Mouse (Mus musculus): ENCODE measurements at regions not wholly inside any gene's neighbourhood (a gene's known extent, or its start where the extent isn't known, plus 50 kb on each side); places are given as distances from the start of the nearest gene placed in this dataset.

DNA sequence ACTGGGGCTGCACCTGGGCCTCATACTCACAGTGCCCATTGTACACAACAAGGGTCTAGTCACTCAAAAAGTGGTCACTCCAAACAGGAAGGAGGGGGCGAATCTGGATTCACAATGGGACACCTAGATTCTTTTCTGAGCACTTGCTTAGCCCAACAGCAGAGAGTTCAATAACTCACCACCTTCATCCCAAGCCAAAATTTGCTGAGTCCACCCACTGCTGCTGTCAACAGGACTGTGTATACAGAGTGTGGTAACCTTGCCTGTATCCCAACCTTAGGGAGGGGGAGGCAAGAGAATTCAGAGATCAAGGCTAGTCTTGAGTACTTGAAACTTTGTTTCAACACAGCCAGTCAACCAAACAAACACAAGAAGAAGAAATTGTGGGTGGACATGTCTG, 519.2 kb upstream of the Lrrc6 start:
- ATAC-seq (ENCODE audit: low read depth) = no peak
- Histone ChIP-seq H3K9ac (ENCODE audit: low read length) (no peak overlapping the region), H3K4me3 (ENCODE audit: low read length) (no peak overlapping the region), H3K36me3 (ENCODE audit: control insufficient read depth, insufficient read depth, low read length) (no peaks in the 10 kb centered on the region), H3K4me1 (replicated peaks; ENCODE audit: control insufficient read depth, insufficient read depth, low read length) (peaks cover 14% of the 10 kb centered on the region), H3K4me2 (ENCODE audit: low read depth, low read length) (no peak overlapping the region), H3K27ac (ENCODE audit: low read length) (no peak overlapping the region), H3K27me3 (ENCODE audit: control insufficient read depth, insufficient read depth, low read depth, low read length) (no peaks in the 10 kb centered on the region), H3K9me3 (ENCODE audit: control insufficient read depth, low read length) (no peaks in the 10 kb centered on the region)
- WGBS = 78% methylated on average over 1 of the region's 1 CpGs

GRCm38 (mm10) chr15:67019194-67019661, 518.5 kb upstream of the Lrrc6 start:
- H3K9ac ChIP-seq (ENCODE audit: low read length) = no peak overlapping the region
- no peaks in the 10 kb centered on the region for H3K9me3 ChIP-seq (ENCODE audit: control insufficient read depth, low read length)
- peak overlapping the region; percentile 64 for H3K27ac ChIP-seq (ENCODE audit: low read length)
- H3K4me3 ChIP-seq (ENCODE audit: low read length) = no peak overlapping the region
- ATAC-seq (ENCODE audit: low read depth) = peak; percentile 80
- H3K4me2 ChIP-seq (ENCODE audit: low read depth, low read length) = no peak overlapping the region
- WGBS = 9% methylated on average over 6 of the region's 6 CpGs
- peaks cover 14% of the 10 kb centered on the region for H3K4me1 ChIP-seq (replicated peaks; ENCODE audit: control insufficient read depth, insufficient read depth, low read length)
- no peaks in the 10 kb centered on the region for H3K36me3 ChIP-seq (ENCODE audit: control insufficient read depth, insufficient read depth, low read length)
- H3K27me3 ChIP-seq (ENCODE audit: control insufficient read depth, insufficient read depth, low read depth, low read length) = no peaks in the 10 kb centered on the region
